Mouse (Mus musculus) left cerebral cortex, postnatal 4 days (tissue): ENCODE data around the gene Clec2g. TPM values are rescaled to one million over a fixed set of nuclear protein-coding genes. Genes with fewer than 3 reads are reported as not detected.
"Not testable (repeated sequence)": the region's sequence is repeated elsewhere in the genome, so short reads cannot be mapped to it uniquely, and the experiment has no call there.

Experiments used
- DNase-seq: peaks from one replicate; pipeline ENCODE4 v3.0.0-alpha.2; 2022
- intact Hi-C: fragments of 180-260 bp; cut with DNase I; formaldehyde crosslinking; loops from one replicate; pipeline ENCODE4 v1.15.1; 2025
- total RNA-seq, 2 experiments: library from RNA; stranded (reverse); gene quantifications; 2 replicates each; pipeline ENCODE4 v1.2.3; 2021

Gene Clec2g
- total RNA-seq, 2 experiments from 2014 or later: not detected

DNA sequence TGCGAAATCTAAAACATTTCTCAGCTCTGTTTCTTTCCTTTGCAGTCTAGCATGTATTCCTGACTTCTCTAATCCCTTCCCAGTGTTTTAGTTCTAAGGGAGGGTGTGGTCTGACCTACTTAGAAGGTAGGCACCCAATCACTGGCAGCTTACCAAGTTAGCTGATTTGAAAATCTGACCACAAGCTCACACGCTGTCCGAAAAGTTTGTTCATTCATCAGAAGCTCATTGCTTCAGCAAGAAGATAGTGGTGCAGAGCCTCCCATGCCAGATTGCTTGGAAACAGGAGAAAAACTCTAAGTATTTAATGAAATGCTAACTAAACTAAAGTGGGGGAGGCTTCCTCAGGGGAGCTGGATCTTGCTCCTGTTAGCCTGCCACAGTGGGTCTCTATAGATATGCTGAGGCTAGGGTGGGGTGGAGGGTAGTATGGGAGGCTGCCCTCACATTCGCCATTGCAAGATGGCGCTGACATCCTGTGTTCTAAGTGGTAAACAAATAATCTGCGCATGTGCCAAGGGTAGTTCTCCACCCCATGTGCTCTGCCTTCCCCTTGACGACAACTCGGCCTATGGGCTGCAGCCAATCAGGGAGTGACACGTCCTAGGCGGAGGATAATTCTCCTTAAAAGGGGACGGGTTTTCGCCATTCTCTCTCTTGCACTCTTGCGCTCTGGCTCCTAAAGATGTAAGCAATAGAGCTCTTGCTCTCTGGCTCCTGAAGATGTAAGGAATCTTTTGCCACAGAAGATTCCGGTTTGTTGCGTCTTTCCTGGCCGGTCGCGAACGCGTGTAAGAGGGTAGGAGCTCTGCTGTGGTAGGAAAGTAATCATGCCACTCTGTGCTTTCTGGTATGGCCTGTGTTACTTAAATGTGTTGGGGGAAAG, 36.6 kb downstream of the Clec2g start:
- intact Hi-C loops: not testable (repeated sequence)

DNA sequence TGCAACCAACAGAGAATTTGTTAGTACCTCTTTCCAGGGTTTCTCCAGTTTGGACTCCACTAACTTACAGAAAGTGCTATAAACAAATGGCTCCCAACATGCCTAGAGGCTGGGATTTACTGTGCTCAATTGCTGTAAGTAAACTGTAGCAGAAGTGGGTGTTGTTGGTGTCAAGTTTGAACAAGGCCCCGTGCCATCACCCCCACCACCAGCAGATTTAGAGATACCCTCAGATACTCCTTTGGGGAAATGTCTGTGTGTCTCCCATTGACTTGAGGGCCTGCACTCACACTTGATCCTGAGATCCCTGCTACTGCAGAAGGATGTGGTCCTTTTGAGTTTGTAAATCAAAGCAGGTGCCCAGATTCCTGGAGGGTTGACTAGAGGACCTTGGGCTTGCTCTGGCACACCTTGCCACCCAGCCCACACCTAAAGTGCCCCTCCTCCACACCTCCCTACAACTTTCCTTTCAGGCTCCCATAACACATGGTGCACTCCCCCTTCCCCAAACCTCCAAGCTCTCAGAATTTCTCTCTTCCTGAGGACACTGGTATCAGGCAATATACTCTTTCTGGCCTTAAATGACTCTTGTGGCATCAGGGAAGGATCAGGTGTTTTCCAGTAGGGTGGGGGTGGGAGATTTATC, 37.3 kb downstream of the Clec2g start:
- no peak for DNase-seq
- intact Hi-C loops: no loop called here

More for the DNA sequence above, 36.6 kb downstream of the Clec2g start:
- DNase-seq: not testable (repeated sequence)

GRCm38 (mm10) chr6:128972156-128972555, 38.0 kb downstream of the Clec2g start:
- intact Hi-C loops: no loop called here
- DNase-seq: no peak

GRCm38 (mm10) chr6:128972687-128973438, 38.7 kb downstream of the Clec2g start:
- intact Hi-C loops: no loop called here

DNA sequence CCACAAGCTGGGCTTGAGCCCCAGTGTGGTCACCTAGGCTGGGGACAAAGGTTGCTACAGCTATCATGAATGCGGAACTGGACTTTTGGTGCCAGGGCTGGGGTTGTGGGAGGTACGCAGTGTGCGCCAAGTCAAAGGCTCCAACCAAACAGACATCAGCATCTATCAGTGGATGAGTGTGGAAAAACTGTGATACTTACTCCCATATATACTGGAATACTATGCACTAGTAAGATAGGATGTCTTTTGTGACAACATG, 39.2 kb downstream of the Clec2g start:
- intact Hi-C loops: no loop called here
- no peak for DNase-seq

More at GRCm38 (mm10) chr6:128972687-128973438, 38.7 kb downstream of the Clec2g start:
- DNase-seq: no peak

GRCm38 (mm10) chr6:128974850-128975249, 40.7 kb downstream of the Clec2g start:
- DNase-seq, intact Hi-C loops: not testable (repeated sequence)

GRCm38 (mm10) chr6:128976194-128976593, 42.0 kb downstream of the Clec2g start:
- intact Hi-C loops: no loop called here
- DNase-seq: no peak

- not testable (repeated sequence) for DNase-seq
- intact Hi-C loops: loop anchor here (10.0 kb wide), 1 partner anchor 87 kb away; the partner anchor contains the start of gene BC035044
Measured at GRCm38 (mm10) chr6:128981951-128982541, 47.9 kb downstream of the Clec2g start.

DNA sequence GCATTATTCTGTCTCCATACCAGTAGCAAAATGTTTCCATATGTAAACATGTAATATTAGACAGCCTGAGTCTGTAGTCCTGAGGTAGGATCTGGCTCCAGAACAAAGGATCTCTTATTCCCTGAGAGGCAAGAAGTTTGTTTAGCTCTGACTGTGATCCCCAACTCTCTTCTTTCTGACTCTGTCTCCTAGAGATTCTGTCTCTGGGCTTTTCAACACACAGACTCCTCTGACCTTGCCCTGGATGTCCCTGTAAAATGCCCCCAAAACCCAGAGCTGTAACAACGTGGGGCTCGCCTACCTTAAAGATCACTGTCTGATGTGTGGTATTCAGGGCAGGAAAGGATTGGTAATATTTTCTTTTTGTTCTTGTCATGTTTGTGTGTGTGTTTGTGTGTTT, 58.2 kb downstream of the Clec2g start:
- no peak for DNase-seq
- intact Hi-C loops: no loop called here

GRCm38 (mm10) chr6:128992753-128993152, 58.6 kb downstream of the Clec2g start:
- no peak for DNase-seq
- intact Hi-C loops: no loop called here

DNA sequence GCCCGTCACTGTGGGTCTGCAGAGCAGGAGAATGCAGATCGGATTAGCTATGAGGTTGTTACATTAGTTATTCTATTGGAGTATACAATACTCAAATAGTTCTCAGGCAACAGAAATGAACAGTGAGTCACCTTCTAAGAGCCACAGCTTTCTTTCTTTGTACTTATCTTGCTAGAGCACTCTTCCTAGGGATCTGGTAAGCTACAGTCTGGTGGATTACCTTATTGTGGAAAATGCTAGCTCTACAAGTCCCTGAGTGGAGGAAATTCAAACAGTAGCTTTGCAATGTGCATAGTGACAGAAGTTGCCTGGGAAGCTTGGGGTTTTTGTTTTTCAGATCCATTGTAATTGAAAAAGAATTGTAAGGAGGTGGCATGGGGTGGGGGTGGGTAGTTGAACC, 59.0 kb downstream of the Clec2g start:
- DNase-seq: no peak
- intact Hi-C loops: no loop called here

- no peak for DNase-seq
- intact Hi-C loops: no loop called here
Measured at GRCm38 (mm10) chr6:128994336-128994735, 60.2 kb downstream of the Clec2g start.

DNA sequence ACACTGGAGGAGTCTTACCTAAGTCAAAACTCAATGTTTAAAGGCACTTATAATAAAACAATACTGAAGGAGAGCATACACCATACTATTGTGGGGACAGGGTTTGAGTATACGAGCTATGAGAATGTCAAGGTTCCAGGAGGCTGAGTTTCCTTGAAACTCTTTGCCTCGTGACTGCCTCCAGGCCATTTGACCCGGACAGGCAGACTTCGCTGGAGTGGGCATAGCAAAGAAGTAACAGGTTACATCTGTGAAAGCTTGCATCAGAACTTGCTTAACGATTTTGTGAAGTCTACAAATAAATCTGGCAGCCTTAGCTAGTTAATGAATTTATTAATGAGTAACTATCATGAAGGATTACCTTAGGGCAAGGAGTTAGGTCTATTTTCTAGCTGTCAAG, 60.6 kb downstream of the Clec2g start:
- no peak for DNase-seq
- intact Hi-C loops: no loop called here

- DNase-seq: no peak
- intact Hi-C loops: no loop called here
Measured at GRCm38 (mm10) chr6:128995250-128996053, 61.3 kb downstream of the Clec2g start.

- DNase-seq: no peak
- intact Hi-C loops: no loop called here
Measured at GRCm38 (mm10) chr6:128996054-128996767, 62.0 kb downstream of the Clec2g start.

- no peak for DNase-seq
- intact Hi-C loops: no loop called here
Measured at GRCm38 (mm10) chr6:128996768-128997442, 62.7 kb downstream of the Clec2g start.

DNA sequence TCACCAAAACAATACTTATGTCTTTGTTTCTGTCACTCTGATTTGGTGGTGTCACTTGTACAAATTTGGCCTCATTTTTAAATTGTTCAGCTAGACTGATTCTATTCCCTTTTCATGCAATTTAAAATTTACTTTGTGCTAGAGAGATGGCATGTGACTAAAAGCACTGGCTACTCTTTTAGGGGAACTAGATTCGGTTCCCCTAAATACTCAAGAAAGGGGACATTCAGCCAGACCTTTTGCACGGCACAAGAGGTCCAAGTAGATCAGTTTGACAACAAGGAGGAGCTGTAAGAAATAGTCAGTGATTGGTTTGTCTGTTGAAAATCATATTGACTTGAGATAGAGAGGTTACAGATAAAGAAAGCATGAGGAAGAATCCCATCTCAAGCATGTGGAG, 67.2 kb downstream of the Clec2g start:
- DNase-seq: no peak
- intact Hi-C loops: no loop called here

GRCm38 (mm10) chr6:129008552-129008951, 74.4 kb downstream of the Clec2g start:
- intact Hi-C loops: no loop called here

More at GRCm38 (mm10) chr6:129008552-129008951, 74.4 kb downstream of the Clec2g start:
- DNase-seq: no peak
